Mouse (Mus musculus) Patski (cell line): ENCODE data around the gene Thoc7. TPM values are rescaled to one million over a fixed set of nuclear protein-coding genes. Genes with fewer than 3 reads are reported as not detected.
"Not testable (repeated sequence)": the region's sequence is repeated elsewhere in the genome, so short reads cannot be mapped to it uniquely, and the experiment has no call there.

ENCODE experiments used
- ATAC-seq: fragments of 100-300 bp; one replicate; pipeline ENCODE4 v1.8.0; 2021
- CTCF ChIA-PET: fragments of 350-600 bp; sonication (Branson Sonifier 250); formaldehyde crosslinking; loops from one replicate; lab custom pipeline; 2022; ENCODE audit warnings: inconsistent platforms; lab: Charles Lee
- POLR2A ChIA-PET: fragments of 350-600 bp; sonication (Branson Sonifier 250); formaldehyde crosslinking; loops from one replicate; lab custom pipeline; 2022; ENCODE audit warnings: antibody characterized with exemption, inconsistent platforms; lab: Charles Lee
- DNase-seq: peaks from one replicate; pipeline ENCODE4 v3.0.0-alpha.2; 2011; ENCODE audit warnings: low read depth, low spot score
- H3K27me3 ChIP-seq: fragments of 371-371 bp; one replicate; pipeline ENCODE4 v1.5.1; 2021
- CTCF ChIP-seq: fragments of 100-300 bp; IDR thresholded peaks from one replicate; pipeline ENCODE4 v1.5.1; 2021
- in situ Hi-C: fragments of 300-500 bp; cut with MboI; formaldehyde crosslinking; loops from 3 replicates; pipeline ENCODE4 v1.11.1; 2018; ENCODE audit warnings: low pct_unique_long_range_greater_than_20kb, mixed read lengths
- polyA plus RNA-seq: library from polyadenylated mRNA; unstranded; gene quantifications from one replicate; pipeline ENCODE4 v1.2.3, GENCODE M21; 2021

Gene Thoc7
- polyA plus RNA-seq, 1 experiment from 2014 or later = 158 TPM

GRCm38 (mm10) chr14:13970513-13970912, 8.9 kb upstream of the Thoc7 start:
- ATAC-seq = no peak
- in situ Hi-C loops = no loop called here
- CTCF ChIA-PET = interaction anchor here (1.0 kb wide), 1 partner anchor 94 kb away, joined by 3 read pairs; no protein-coding TSS in a partner anchor
- POLR2A ChIA-PET = no interaction called here
- no peak for DNase-seq
- no peaks in the 10 kb centered on the region for H3K27me3 ChIP-seq
- no peak for TF ChIP-seq CTCF

- ChIA-PET POLR2A (no interaction called here), CTCF (no interaction called here)
- no peak for TF ChIP-seq CTCF
- no peak for ATAC-seq
- in situ Hi-C loops = no loop called here
- no peak for DNase-seq
- H3K27me3 ChIP-seq = no peaks in the 10 kb centered on the region
Observed at GRCm38 (mm10) chr14:13968476-13968875, 6.8 kb upstream of the Thoc7 start.

- no peaks in the 10 kb centered on the region for H3K27me3 ChIP-seq
- ATAC-seq = no peak
- ChIA-PET CTCF (interaction anchor here (2.1 kb wide), 1 partner anchor 131 kb away, joined by 5 read pairs; no protein-coding TSS in a partner anchor), POLR2A (no interaction called here)
- no peak for DNase-seq
- in situ Hi-C loops = no loop called here
- peak; percentile 28 for TF ChIP-seq CTCF
Observed at GRCm38 (mm10) chr14:13967607-13968006, 6.0 kb upstream of the Thoc7 start.

GRCm38 (mm10) chr14:13963527-13963926, 1.9 kb upstream of the Thoc7 start:
- ATAC-seq (no peak), DNase-seq (no peak)
- TF ChIP-seq CTCF = no peak
- ChIA-PET POLR2A (no interaction called here), CTCF (interaction anchor here (1.0 kb wide), 2 partner anchors 12 to 32 kb away, joined by 3 to 4 read pairs; no protein-coding TSS in a partner anchor)
- in situ Hi-C loops = no loop called here
- no peaks in the 10 kb centered on the region for H3K27me3 ChIP-seq

GRCm38 (mm10) chr14:13962476-13962875, 824 bp upstream of the Thoc7 start:
- in situ Hi-C loops = no loop called here
- H3K27me3 ChIP-seq = no peaks in the 10 kb centered on the region
- ATAC-seq (no peak), DNase-seq (no peak)
- ChIA-PET CTCF (no interaction called here), POLR2A (no interaction called here)
- no peak for TF ChIP-seq CTCF

GRCm38 (mm10) chr14:13960482-13961325, 948 bp downstream of the Thoc7 start:
- in situ Hi-C loops = no loop called here
- ChIA-PET POLR2A (interaction anchor here (0.6 to 0.9 kb wide), 3 partner anchors 14 to 141 kb away, joined by 3 read pairs; no protein-coding TSS in a partner anchor), CTCF (interaction anchor here (0.9 kb wide), 1 partner anchor 138 kb away, joined by 3 read pairs; no protein-coding TSS in a partner anchor)
- H3K27me3 ChIP-seq = no peaks in the 10 kb centered on the region
- no peak for TF ChIP-seq CTCF
- ATAC-seq (peak; percentile 84), DNase-seq (no peak)

GRCm38 (mm10) chr14:13960079-13960478, 1.6 kb downstream of the Thoc7 start:
- no peak for DNase-seq

GRCm38 (mm10) chr14:13952151-13952550, 9.5 kb downstream of the Thoc7 start:
- POLR2A ChIA-PET, H3K27me3 ChIP-seq, ATAC-seq, DNase-seq, in situ Hi-C loops: not testable (repeated sequence)
- CTCF ChIA-PET = interaction anchor here (1.1 kb wide), 1 partner anchor 146 kb away, joined by 6 read pairs; no protein-coding TSS in a partner anchor

More at GRCm38 (mm10) chr14:13960079-13960478, 1.6 kb downstream of the Thoc7 start:
- H3K27me3 ChIP-seq = no peaks in the 10 kb centered on the region
- in situ Hi-C loops = no loop called here
- ChIA-PET CTCF (interaction anchor here (0.9 kb wide), 1 partner anchor 139 kb away, joined by 3 read pairs; no protein-coding TSS in a partner anchor), POLR2A (interaction anchor here (0.6 to 0.9 kb wide), 2 partner anchors 52 to 141 kb away, joined by 3 read pairs; no protein-coding TSS in a partner anchor)
- no peak for ATAC-seq
- TF ChIP-seq CTCF = no peak

GRCm38 (mm10) chr14:13950401-13950800, 11.3 kb downstream of the Thoc7 start:
- ChIA-PET POLR2A (no interaction called here), CTCF (interaction anchor here (1.0 to 1.4 kb wide), 3 partner anchors 9 to 144 kb away, joined by 3 to 6 read pairs (median 3); no protein-coding TSS in a partner anchor)
- DNase-seq = no peak
- peak; percentile 69 for ATAC-seq
- in situ Hi-C loops = no loop called here
- H3K27me3 ChIP-seq = no peaks in the 10 kb centered on the region
- TF ChIP-seq CTCF = peak; percentile 72

- DNase-seq = no peak
- TF ChIP-seq CTCF = no peak
- ChIA-PET CTCF (interaction anchor here (0.8 to 1.6 kb wide), 2 partner anchors 9 to 11 kb away, joined by 3 read pairs; no protein-coding TSS in a partner anchor), POLR2A (no interaction called here)
- in situ Hi-C loops = no loop called here
- ATAC-seq = no peak
- H3K27me3 ChIP-seq = no peaks in the 10 kb centered on the region
Observed at GRCm38 (mm10) chr14:13948345-13948744, 13.3 kb downstream of the Thoc7 start.
